Mouse (Mus musculus) B cell, adult 2 months (primary cell): ENCODE data around the gene Vps9d1.
A peak's percentile ranks its signal among the peaks of the same experiment; 100 is the strongest.
"Not testable (repeated sequence)": the region's sequence is repeated elsewhere in the genome, so short reads cannot be mapped to it uniquely, and the experiment has no call there.

Experiments
- DNase-seq, 2 experiments: peaks; one replicate each; pipeline ENCODE4 v3.0.0; 2022

Vps9d1 gene

DNA sequence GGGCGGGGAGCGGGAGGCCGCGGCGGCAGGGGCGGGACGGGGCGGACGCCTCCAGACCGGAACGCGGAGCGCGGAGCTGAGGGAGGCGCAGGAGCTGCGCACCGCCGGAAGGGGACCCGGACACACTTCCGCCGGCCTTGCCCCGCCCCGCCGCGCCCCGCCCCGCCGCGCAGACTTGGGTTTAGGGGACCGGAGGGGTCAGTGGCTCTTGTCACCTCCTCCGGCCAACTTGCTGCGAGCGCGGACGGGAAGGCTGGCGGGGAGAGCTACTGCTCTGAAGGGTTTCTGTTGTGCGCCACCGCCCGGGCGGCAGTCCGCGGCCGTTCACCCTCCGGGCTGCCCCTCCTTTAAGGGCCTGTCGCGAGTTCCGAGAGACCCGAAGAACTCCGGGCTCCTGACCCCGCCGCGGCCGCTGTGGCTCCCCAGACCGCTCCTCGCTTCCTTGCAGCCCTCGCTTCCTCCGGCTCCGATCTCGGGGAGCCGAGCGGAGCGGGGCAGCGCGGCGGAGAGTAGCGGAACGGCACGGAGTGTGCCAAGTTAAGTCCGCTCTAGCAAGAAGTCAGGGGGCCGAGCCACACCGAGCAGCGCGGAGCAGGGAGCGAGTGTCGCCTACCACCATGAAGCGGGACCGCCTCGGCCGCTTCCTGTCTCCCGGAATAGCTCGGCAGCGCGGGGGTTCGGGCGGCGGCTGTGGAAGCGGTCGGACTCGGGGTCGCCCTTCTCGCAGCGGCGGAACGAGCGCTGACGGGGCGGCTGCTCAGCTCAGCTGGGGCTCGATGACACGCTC, at the start of gene Vps9d1, which contains the start of gene Zfp276:
Gene Vps9d1, minus strand, starts transcription at position 250 of the 787 bp plus-strand sequence.
Gene Zfp276, plus strand, starts transcription at position 97 of the 787 bp plus-strand sequence.
- DNase-seq = peak; percentile 83 to 88

DNA sequence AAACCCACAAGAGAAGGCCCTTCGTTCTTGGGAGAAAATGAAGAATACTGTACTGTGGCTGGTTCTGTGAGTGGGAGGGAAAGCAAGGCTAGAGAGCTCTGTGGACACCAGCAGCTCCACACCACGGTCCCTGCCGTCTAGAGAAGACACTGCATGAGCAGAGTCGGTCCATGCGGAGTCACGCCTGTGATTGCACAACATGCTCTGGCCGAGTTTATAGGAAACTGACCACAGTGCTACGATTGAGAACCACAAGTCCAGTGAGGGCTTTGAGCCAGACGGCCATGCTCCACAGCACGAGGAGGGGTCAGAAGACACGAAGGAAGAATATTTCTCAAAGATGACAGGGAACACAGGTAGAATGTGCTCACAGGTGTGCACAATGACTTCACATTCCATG, 44.2 kb upstream of the Vps9d1 start:
- no peak for DNase-seq

DNA sequence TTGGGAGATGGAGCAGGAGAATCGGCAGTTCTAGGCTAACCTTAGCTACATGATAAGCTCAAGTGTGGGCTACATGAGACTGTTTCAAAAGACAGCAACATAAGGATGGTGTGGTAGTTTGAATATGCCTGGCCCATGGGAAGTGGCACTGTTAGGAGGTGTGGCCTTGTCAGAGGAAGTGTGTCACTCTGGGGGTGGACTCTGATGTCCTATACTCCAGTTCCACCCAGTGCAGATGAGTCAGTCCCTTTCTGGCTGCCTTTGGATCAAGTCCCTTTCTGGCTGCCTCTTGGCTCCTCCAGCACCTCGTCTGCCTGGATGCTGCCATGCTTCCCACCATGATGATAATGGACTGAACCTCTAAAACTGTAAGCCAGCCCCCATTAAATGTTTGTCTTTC, 38.6 kb upstream of the Vps9d1 start:
- DNase-seq = no peak

DNA sequence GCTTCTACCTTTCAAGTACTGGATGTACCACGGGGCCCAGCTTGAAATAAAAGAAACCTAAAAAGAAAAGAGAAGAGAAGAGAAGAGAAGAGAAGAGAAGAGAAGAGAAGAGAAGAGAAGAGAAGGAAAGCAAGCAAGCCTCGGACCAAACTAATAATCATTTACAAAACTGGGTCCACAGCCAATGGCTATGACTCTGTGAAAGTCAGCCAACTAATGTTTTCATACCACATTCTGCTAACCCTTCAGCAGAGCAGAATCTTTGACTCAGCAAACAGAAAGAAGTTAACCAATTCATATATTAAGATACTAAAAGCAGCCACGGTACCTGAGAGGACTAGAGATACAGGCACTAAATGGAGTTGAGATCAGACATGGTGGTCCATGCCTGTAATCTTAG, 38.1 kb upstream of the Vps9d1 start:
- no peak for DNase-seq

DNA sequence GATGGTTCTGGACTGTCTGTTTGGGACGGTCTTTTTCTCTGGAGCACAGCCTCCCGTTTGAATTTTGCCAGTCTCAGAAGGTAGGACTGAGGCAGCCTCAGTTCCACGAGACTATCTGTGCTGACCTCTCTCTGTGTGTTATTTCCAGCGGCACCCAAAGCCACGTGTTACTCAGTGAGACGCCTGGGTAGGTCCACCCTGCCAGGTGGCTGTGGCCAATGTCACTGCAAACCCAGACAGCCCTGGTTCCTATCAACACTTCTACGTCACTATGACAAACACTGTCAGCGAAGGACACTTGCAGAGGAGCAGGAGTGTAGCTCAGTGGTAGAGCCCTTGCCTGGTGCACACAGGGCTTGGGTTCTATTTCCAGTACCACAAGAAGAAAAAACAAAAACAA, 37.6 kb upstream of the Vps9d1 start:
- DNase-seq = no peak

DNA sequence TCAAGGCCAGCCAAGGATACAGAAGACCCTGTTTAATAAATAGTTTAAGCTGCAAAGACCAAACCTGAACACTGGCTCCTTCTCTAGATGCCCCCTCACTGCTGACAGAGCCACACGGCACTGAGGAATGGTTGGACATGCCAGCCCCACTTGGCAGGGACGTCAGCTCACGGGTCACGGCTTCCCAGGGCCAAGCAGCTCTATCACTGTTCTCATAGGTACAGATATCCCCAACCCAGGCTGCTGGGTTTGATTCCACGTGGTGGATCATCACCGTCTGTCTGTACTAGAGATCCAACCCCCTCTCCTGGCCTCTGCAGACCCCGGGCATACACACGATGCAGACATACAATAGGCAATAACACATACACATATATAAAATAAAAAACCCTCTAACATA, 36.5 kb upstream of the Vps9d1 start:
- no peak for DNase-seq

DNA sequence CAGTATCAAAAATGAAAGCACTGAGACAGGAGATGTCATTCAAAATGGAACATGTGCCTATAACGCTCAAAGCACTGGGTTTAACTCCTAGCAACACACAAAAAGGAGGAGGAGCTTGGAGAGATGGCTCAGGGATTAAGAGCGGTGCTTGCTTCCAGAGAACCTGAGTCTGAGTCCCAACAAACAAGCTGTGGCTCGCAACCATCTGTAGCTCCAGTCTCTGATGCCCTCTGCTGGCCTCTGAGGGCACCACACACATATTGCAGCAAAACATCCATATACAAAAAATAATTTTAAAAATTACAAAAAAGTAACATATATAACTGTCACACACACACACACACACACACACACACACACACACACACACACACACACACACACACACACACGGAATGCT, 36.0 kb upstream of the Vps9d1 start:
- peak; percentile 60 to 63 for DNase-seq

DNA sequence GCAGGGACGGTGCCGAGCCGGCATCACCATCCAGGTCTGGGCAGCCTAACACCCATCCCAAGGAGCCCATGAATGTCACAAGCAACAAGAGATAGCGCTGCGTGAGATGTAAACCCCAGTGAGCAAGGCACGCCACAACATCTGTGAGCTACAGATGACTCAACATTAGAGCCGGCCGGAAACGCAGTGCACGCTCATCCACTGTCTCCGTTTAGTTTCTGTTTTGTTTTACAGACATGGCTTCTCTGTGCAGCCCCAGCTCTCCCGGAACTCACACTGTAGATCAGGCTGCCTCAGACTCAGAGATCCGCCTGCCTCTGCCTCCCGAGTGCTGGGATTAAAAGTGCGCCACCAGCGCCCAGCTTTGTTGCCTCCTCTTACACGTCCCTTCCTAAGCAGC, 33.2 kb upstream of the Vps9d1 start:
- DNase-seq = no peak

DNA sequence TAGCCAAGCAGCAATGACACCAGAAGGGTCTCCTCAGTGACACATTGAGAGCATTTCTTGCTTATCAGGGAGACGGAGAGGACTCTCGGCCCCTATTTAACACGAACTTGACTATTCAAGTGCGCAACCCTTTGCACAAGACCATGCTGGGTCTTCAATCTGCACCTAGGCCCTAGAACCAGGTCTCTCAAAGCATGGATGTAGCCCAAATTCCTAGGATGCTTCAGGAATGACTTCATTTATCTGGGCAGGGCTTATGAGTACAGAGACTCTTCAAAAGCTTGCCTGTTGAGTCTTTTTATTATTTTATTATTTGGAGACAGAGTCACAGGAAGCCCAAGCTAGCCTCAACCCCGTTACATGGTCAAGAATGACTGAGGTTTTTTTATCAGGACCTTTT, 30.3 kb upstream of the Vps9d1 start:
- no peak for DNase-seq

DNA sequence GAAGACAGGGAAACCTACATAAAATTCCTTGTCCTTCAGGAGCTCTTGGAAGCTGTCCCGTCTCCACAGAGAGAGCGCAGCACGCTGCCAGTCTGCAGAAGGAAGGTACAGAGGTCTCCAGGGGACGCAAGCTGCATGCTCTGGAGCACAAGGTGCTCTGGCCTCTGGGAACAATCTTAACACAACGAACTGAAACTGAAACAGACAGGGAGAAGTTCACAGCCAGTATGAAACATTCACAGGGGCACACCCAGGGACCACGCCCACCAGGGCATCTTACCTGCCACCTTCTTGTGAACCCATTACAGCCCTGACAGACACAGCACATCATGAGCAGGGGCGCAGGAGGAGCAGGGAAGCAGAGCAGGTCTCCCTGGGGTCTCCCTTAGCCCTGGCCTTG, 29.8 kb upstream of the Vps9d1 start:
- DNase-seq = peak; percentile 58 to 63

DNA sequence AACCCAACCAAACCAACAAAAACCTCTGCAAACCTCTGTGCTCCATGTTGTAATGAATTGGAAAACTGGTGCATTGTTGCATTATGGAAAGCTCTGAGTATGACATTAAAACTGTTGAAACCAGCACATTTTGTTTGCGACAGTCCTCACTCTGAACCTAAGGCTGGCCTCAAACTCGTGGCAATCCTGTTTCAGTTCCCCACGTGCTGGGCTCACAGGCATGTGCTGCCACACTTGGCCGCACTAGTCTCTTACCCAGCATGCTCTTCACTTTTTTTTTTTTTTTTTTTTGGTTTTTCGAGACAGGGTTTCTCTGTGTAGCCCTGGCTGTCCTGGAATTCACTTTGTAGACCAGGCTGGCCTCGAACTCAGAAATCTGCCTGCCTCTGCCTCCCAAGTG, 28.8 kb upstream of the Vps9d1 start:
- peak; percentile 58 to 59 for DNase-seq

DNA sequence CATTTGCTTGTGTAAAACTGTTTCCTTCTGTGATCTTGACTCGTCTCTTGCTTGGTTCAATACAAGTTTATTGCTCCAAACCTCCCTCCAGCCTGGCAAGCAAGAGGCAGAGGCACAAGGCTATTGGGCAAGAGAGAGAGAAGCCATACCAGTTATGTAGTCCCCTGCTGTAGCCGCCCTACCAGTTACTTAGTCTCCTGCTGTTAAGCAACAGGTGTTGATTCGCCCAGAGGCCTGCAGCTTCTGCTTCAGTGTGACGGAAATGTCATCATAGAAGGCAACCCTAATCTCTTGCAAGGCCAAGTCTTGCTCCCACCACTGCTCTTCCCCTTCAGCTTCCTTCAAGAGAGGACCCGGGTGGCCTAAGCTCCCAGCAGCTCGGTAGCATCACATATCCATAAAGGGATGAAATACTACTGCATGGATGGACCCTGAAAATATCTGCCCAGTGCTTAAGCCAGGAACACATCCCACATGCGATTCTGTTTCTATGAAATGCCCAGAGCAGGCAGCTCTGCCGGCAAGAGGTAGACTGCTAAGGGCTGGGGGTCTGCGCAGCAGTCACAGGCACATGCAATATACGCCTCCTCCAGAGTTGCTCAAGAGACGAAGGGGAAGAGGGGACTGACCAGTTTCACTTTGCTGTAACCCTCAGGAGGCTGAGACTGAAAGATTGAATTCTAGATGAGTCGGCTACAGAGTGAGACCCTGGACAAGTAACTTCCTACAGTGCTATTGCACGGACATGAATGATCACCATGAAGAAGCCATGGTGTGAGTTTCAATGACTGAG, 26.4 kb upstream of the Vps9d1 start:
- no peak for DNase-seq

DNA sequence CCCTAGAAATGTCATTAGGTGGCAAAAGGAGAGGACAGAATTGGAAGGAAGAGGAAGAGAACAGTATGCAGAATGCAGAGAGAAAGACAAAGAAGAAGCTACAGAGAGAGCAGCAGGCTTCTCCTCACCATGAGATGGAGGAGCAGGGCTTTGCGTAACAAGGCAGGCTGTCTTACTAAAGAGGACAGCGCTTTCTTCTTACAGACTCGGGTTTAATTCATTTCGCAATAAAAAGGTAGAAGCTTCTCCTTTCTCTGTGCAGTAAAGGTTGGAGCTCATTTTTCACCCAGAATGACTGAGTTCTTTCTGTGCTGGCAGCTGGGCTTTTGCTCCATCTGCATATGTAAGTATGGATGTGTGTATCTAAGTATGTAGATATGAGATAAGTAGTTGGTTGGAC, 25.7 kb upstream of the Vps9d1 start:
- DNase-seq = no peak

DNA sequence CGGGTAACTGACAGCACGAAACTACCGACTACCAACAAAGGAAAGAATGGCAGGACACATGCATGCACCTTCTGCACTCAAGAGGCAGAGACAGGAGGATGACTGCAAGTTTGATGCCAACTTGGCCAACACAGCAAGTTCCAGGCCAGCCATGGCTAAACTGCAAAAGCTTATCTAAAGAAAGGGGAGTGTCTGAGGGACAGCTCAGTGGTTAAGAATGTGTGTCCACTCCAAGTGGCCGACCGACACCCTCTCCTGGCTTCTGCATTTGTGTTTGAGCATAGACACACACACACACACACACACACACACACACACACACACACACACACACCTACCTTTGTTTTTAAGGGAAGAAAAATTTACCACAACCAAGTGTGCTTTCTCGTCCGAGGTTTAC, 24.3 kb upstream of the Vps9d1 start:
- DNase-seq = no peak

DNA sequence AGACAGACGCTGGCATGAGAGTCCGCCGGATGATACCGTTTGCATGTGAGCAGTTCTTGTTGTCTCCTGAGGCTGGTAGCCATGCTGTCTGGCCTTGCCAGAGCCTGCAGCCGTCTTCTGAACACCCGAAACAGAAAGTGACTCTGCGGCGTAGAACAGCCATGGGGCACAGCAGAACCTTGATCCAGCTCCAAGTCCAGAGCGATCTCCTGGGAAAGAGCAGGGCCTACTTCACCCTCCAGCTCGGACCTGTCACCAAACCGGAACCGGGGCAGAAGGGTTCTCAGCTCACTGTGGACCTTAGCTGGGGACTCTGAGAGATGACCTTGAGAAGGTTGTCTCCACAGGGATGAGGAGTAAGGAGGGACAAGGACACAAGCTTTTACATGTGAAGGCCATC, 20.9 kb upstream of the Vps9d1 start:
- no peak for DNase-seq

DNA sequence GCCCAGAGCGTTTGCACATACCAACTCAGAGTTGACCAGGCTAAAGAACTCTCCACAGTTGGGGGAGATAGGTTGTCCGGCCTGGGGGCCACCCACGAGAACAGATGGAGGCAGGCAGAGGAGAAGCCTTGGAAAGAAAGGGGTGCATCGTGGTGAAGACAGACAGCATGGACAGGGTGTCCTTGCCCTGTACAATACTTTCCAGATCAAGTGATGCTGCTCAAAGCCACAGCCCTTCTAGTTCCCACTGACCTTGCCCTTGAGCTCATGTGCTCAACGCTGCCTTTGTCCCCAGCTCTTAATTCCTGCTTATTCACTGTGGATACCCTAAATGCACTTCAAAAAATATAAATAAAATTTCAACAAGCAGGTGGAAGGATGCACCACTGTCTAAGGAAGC, 20.3 kb upstream of the Vps9d1 start:
- no peak for DNase-seq

DNA sequence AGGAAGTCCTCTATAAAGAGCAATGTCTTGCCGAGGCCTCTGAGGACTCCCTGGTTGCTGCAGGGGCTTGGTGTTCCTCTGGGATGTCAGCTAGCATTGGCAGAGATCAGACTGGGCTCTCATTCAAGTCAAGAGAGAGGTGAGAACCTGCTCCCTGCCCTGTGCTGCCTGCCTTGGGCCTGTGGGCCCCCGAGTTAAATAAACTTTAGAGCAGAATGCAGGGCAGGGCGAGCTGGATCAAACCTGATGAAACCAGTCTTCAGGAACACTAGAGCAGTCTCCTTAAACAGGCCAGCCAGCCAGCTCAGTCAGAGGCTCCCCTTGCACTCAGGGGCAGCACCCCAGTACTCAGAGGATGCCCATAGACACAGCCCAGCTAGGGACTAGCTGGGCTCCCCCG, 17.8 kb upstream of the Vps9d1 start:
- no peak for DNase-seq

DNA sequence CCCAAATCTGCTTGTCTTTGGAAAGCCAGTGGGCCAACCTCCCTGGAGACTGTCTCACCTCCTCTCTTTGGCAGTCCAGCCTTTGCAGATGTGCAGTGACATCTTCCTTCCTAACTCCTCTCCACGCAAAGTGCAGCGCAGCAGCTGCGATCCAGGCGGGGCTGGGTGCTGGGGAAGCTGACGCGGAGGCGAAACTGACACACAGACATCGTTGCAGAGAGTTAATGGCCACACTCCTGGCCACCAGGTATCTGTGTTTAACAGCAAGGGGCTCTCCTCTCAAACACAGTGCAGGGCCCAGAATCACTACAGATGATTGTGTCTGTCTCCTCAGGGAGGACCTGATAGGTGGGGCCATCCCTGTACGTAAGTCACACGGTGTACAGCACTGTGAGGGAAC, 17.0 kb upstream of the Vps9d1 start:
- DNase-seq = no peak

DNA sequence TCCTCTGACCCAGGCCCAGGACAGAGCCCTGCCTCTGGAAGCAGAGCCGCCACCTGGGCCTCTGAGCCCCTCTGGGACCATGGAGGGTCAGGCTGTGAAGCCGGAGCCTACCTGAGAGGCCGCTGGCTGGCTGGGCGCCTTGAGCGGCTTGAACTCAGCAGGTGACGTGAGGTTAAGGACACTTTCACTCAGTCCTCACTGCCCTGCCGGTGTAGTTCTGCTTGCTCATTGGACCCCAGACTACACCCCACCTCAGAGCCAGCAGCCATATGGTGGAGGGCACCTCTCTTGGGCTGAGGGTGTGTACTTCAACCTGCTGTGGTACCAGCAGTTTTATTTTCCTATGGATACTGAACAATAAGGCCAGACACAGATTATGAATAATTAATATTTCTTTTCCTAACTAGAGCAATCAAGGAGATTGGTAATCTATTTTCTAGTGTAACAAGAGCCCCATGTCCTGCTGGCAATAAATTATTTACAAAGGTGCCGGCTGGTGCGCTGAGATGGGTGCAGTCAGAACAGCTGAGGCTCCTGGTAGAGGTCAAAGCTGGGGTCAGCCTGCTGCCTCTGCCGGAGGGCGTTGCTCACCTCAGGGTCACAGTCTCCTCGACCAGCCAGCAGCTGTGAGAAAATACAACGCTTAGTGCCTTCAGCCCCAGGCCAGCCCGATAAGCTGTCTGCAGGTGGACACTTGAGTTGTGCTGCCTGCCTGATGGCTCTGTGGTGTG, 13.9 kb upstream of the Vps9d1 start:
- no peak for DNase-seq

DNA sequence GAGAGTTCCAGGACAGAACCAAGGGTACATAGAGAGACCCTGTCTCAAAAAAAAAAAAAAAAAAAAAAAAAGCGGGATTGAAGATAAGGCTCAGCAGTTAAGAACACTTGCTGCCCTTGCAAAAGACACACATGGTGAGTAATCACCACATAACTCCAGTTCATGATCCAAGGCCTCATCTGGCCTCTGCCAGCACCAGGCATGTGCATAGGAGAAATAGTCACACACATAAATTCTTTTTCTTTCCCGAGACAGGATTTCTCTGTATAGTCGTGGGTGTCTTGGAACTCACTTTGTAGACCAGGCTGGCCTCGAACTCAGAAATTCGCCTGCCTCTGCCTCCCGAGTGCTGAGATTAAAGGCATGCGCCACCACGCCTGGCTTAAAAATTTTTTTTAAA, 3.4 kb upstream of the Vps9d1 start:
- DNase-seq = not testable (repeated sequence)

DNA sequence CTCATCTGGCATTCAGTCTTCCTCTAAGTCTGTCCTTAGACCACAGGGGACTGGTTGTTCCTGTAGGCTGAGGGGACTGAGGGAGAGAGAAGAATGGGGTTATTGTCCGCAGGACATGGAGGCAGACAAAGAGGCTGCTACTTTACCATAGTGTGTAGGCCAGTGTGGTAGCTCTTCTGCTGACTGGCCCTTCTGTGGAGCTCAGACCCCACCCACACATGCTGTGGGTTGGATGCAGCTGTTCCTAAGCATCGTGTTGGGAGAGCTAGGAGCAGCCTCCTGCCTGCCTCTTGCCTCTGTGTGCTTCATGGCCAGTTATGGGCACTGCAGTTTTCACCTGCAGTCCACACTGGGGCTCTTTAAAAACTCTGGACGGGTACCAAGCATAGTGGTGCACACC, 3.0 kb upstream of the Vps9d1 start:
- DNase-seq = no peak

DNA sequence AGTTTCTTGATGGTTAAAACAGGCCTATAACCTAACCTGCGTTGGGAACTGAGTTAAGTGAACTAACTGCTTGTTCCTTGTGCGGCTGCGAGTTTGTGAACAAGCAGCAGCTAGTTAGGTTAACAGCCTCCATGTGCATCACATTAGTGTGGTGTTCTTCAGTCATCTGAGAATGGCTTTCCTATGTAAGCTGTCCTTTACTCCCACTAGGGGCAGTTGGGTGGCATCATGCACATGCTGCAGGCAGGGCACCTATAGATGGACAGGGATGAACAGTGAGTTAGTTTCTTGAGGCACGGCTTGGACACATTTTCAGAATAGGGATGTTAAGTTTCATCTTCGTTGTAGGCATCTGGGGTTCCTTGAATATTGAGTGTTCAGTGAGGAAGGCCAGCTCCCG, 1.0 kb upstream of the Vps9d1 start:
- DNase-seq = peak in 1 of 2 experiments; percentile 7

DNA sequence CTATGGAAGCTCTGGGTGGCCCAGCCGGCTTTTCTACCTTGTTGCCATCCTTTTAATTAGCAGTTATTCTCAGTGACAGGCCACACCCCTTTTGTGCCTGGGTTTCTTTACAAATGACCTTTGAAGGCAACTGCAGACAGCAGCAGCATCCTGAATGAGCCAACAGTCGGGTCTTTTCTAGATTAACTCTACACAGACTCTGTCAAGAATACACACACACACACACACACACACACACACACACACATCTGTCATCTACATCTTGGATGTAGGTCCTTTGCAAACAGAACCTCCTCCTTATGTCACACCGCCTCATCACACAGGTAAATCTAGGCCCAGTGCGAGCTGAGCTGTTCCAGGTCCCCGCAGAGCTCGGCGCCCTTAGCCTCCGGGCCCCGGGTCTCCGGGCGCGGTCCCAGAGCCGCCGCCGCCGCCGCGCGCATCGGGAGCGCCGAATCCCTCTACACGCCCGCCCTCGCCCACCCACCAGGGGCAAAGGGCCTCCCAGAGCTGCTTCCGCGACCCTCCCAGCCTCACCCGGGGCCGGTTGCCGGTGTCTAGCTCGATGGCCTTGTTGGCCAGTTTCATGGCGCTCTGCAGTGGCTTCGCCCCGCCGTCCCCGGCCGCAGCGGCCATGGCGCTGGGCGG, 573 bp downstream of the Vps9d1 start:
- no peak for DNase-seq
